Mouse (Mus musculus) stomach, embryonic 14.5 days (tissue): ENCODE data around the gene Thsd4. TPM values are rescaled to one million over a fixed set of nuclear protein-coding genes. Genes with fewer than 3 reads are reported as not detected.

Experiments
- ATAC-seq: fragments of 200-750 bp; cut with Nextera tagmentation; 2 replicates; pipeline ENCODE4 v1.8.0; 2017; ENCODE audit warnings: low read depth, moderate TSS enrichment; ENCODE audit not compliant: insufficient number of reproducible peaks, insufficient read depth, low FRiP score
- H3K27ac ChIP-seq: fragments of 300-500 bp; sonication (generic); 2 replicates; pipeline ENCODE4 v1.5.1; 2014; ENCODE audit warnings: mild to moderate bottlenecking, low read length, moderate library complexity, mixed read lengths
- H3K27me3 ChIP-seq: fragments of 300-500 bp; sonication (generic); 2 replicates; pipeline ENCODE4 v1.6.1; 2014; ENCODE audit warnings: low read length, control low read depth, mixed read lengths; ENCODE audit not compliant: control insufficient read depth, insufficient read depth
- H3K36me3 ChIP-seq: fragments of 300-500 bp; sonication (generic); 2 replicates; pipeline ENCODE4 v1.6.1; 2014; ENCODE audit warnings: mild to moderate bottlenecking, control low read depth, low read length, moderate library complexity, mixed read lengths; ENCODE audit not compliant: control insufficient read depth, insufficient read depth
- H3K4me1 ChIP-seq: fragments of 300-500 bp; sonication (generic); 2 replicates; pipeline ENCODE4 v1.6.1; 2014; ENCODE audit warnings: low read length, control low read depth, mixed read lengths; ENCODE audit not compliant: control insufficient read depth, insufficient read depth
- H3K4me2 ChIP-seq: fragments of 300-500 bp; sonication (generic); replicated peaks from 2 replicates; pipeline ENCODE4 v1.6.1; 2014; ENCODE audit warnings: low read depth, low read length, control low read depth
- H3K4me3 ChIP-seq: fragments of 300-500 bp; sonication (generic); 2 replicates; pipeline ENCODE4 v1.5.1; 2014; ENCODE audit warnings: low read depth, low read length, control low read depth
- H3K9ac ChIP-seq: fragments of 300-500 bp; sonication (generic); replicated peaks from 2 replicates; pipeline ENCODE4 v1.6.1; 2014; ENCODE audit warnings: low read depth, mild to moderate bottlenecking, control low read depth, low read length, moderate library complexity, mixed read lengths
- H3K9me3 ChIP-seq: fragments of 300-500 bp; sonication (generic); 2 replicates; pipeline ENCODE4 v1.6.1; 2016; ENCODE audit warnings: low read depth, low read length, control low read depth; ENCODE audit not compliant: control insufficient read depth
- WGBS: fragments of 180-500 bp; shearing (Covaris S2); extraction: QIAGEN DNeasy Blood & Tissue Kit; methylation state at CpG from one replicate; pipeline ENCODE4 v1.1.7; 2014; 5-methylcytosine and 5-hydroxymethylcytosine counted together
- polyA plus RNA-seq: library from polyadenylated mRNA; unstranded; fragments of >200 nt; fragmentation: Nextera tagmentation; extraction: Ambion mirVana; gene quantifications from 2 replicates; pipeline ENCODE4 v1.2.1, GENCODE M21; 2014

Thsd4 gene
- polyA plus RNA-seq, 1 experiment from 2014 or later: 27.2 TPM

- no peak for ATAC-seq
- H3K27ac ChIP-seq: peak overlapping the region; percentile 29; the same call in 1 of the 2 replicates
- H3K27me3 ChIP-seq: no peaks in the 10 kb centered on the region
- no peak overlapping the region for H3K9ac ChIP-seq
- peaks cover 22% of the 10 kb centered on the region for H3K4me1 ChIP-seq
- no peak overlapping the region for H3K4me3 ChIP-seq
- H3K4me2 ChIP-seq: no peak overlapping the region
- H3K9me3 ChIP-seq: no peaks in the 10 kb centered on the region
- no peaks in the 10 kb centered on the region for H3K36me3 ChIP-seq
- 63% methylated on average over 5 of the region's 5 CpGs for WGBS
Observed at GRCm38 (mm10) chr9:60456651-60457050, 65.2 kb downstream of the Thsd4 start.

DNA sequence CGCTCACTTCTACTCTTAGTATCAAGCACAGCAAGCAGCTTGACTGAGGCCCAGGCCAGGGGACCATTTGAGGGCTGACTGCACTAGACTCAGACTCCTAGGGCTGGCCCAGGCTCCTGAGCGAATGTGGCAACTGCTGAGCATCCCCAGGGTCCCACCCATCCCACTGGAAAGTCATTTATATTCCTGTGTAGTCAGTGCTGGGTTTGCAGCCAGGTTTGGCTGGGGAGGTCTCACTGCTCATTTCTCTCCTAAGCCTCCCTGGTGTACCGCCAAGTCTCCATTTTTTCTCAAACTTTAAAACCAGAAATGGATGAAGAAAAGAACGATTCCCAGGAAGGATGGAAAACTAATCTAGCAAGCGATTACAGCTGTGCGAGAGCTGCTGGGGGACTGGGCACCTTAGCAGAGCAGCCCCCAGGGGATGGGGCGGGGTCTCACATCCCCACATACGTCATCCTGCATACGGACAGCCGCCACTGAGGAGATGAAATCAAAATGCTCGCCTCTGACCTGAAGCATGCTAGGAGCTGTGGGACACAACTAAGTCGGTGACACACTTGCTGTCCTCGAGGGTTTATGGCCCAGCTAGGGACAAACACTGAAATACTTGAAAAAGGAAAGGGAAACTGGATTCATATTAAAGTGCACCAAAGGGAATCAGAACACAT lies 67.3 kb downstream of the Thsd4 start:
- peaks cover 22% of the 10 kb centered on the region for H3K4me1 ChIP-seq
- H3K36me3 ChIP-seq: no peaks in the 10 kb centered on the region
- no peak overlapping the region for H3K9ac ChIP-seq
- H3K27ac ChIP-seq: no peak overlapping the region; the same call in 1 of the 2 replicates
- no peak overlapping the region for H3K4me3 ChIP-seq
- ATAC-seq: no peak
- H3K27me3 ChIP-seq: no peaks in the 10 kb centered on the region
- no peaks in the 10 kb centered on the region for H3K9me3 ChIP-seq
- H3K4me2 ChIP-seq: no peak overlapping the region
- WGBS: 70% methylated on average over 13 of the region's 13 CpGs

- Histone ChIP-seq H3K27me3 (no peaks in the 10 kb centered on the region), H3K36me3 (no peaks in the 10 kb centered on the region), H3K27ac (no peak overlapping the region), H3K9me3 (no peaks in the 10 kb centered on the region), H3K4me1 (peaks cover 19% of the 10 kb centered on the region; the same call in 1 of the 2 replicates), H3K9ac (no peak overlapping the region), H3K4me3 (no peak overlapping the region), H3K4me2 (no peak overlapping the region)
- 79% methylated on average over 3 of the region's 3 CpGs for WGBS
- ATAC-seq: no peak
Observed at GRCm38 (mm10) chr9:60449498-60449897, 72.3 kb downstream of the Thsd4 start.

DNA sequence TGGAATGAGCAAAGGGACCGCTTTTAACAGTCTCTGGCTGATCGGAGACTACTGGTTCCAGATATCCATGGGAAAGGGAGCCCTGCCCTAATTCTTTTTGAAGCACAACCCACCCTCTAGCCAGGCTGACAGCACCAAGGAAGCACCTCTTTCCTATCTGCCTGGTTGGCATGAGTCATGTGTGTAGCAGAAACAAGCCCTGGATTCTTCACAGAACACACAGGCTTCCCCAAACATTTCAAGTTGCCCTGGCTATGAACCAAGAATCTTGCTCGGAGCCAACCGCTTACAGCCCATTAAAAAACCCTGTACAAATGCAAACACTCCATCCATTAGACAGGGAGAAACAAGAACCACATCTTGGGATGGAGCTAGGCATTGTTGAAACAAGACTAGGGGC lies 76.0 kb downstream of the Thsd4 start:
- Histone ChIP-seq H3K4me1 (peaks cover 14% of the 10 kb centered on the region; the same call in 1 of the 2 replicates), H3K4me2 (no peak overlapping the region), H3K9me3 (no peaks in the 10 kb centered on the region), H3K27ac (peak overlapping the region; percentile 44; the same call in 1 of the 2 replicates), H3K4me3 (no peak overlapping the region), H3K36me3 (no peaks in the 10 kb centered on the region), H3K9ac (no peak overlapping the region), H3K27me3 (no peaks in the 10 kb centered on the region)
- no peak for ATAC-seq
- WGBS: 44% methylated on average over 4 of the region's 4 CpGs

DNA sequence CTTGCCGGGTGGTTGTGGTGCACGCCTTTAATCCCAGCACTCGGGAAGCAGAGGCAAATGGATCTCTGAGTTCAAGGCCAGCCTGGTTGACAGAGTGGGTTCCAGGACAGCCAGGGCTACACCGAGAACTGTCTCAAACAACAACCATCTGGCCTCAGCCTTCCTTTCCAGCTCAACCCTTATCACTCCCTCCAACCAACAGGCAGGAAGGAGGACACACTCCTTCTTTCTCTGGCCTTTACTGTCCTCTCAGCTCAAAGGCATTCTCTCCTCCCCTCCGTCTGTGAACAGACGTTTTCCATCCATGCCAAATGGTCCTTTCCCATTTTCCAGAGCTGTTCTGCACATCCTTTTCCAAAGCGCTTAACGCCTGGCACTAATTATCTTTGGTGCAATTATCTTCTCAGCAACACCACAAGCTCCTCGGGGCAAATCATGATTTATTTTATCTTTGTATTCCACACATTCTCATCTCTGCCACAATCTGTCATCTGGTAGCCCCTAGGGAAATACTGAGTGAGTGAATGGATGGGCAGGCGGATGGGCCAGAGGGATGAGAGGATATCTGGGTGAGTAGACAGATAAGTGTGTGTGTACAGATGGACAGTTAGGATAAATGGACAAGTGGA lies 80.5 kb downstream of the Thsd4 start:
- WGBS: 72% methylated on average over 10 of the region's 10 CpGs

DNA sequence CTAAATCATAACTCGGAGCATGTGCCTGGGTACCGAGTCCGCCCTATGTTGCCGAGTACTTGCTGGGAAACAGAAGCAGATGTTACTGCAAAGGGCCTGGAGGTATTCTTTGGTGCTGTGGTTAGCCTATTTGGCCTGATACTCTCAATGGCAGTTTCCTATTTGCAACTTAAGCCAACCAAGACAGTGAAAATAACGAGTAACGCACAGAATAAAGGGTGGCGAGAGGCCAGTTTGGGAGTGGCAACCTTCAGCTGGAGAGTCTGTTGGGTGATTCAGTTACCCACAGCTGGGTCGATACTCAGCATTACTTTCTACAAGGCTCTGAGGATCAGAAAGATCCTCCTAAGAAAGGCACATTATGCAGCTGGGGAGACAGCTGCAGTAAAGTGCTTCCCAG lies 81.3 kb downstream of the Thsd4 start:
- H3K27ac ChIP-seq: no peak overlapping the region
- ATAC-seq: no peak
- H3K4me2 ChIP-seq: no peak overlapping the region
- no peaks in the 10 kb centered on the region for H3K9me3 ChIP-seq
- no peak overlapping the region for H3K4me3 ChIP-seq
- H3K9ac ChIP-seq: no peak overlapping the region
- peaks cover 7% of the 10 kb centered on the region; the same call in 1 of the 2 replicates for H3K4me1 ChIP-seq
- no peaks in the 10 kb centered on the region for H3K36me3 ChIP-seq
- no peaks in the 10 kb centered on the region for H3K27me3 ChIP-seq
- 75% methylated on average over 8 of the region's 8 CpGs for WGBS

More for the DNA sequence above, 80.5 kb downstream of the Thsd4 start:
- H3K27me3 ChIP-seq: no peaks in the 10 kb centered on the region
- no peak for ATAC-seq
- H3K27ac ChIP-seq: no peak overlapping the region
- no peak overlapping the region for H3K4me2 ChIP-seq
- H3K9me3 ChIP-seq: no peaks in the 10 kb centered on the region
- H3K4me1 ChIP-seq: peaks cover 14% of the 10 kb centered on the region; the same call in 1 of the 2 replicates
- H3K4me3 ChIP-seq: no peak overlapping the region
- no peaks in the 10 kb centered on the region for H3K36me3 ChIP-seq
- no peak overlapping the region for H3K9ac ChIP-seq

DNA sequence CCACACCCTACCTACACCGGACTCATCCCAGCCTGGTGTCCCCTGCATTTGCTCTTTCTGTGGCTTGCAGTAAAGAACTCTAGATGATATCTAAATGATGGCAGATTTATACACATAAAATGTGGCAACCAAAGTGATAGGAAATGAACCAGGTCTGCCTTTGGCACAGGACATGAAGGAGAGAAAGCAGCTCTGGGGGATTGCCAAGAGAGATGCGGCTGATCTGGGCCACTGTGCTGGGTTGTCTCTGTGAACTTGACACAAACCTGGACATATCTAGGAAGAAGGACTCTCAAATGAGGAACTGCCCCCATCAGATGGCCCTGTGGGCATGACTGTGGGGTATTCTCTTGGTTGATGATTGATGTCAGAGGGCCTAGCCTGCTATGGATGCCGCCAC lies 85.6 kb downstream of the Thsd4 start:
- no peaks in the 10 kb centered on the region for H3K4me1 ChIP-seq
- no peak overlapping the region for H3K4me2 ChIP-seq
- no peak overlapping the region for H3K4me3 ChIP-seq
- no peak overlapping the region for H3K9ac ChIP-seq
- no peaks in the 10 kb centered on the region for H3K9me3 ChIP-seq
- WGBS: 85% methylated on average over 3 of the region's 3 CpGs
- no peak for ATAC-seq
- H3K27me3 ChIP-seq: no peaks in the 10 kb centered on the region
- H3K27ac ChIP-seq: no peak overlapping the region
- H3K36me3 ChIP-seq: no peaks in the 10 kb centered on the region

DNA sequence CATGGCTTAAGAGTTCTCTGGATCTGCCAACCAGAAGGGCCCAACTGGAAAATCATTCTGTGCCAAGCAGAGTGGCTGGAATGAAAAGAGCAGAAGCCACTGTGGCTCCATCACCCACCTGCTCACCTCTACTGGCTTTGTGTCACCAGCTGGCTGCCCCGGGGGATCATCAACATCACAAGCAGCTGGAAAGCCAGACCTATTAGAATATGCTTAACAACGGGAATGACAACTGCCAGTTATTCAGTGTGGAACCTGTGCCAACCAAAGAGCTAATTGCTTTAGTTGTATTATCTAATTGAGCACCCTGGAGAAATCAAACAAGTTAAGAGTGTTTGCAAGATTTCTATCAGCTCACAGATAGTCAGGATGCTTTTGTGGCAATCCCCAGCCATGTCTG lies 87.8 kb downstream of the Thsd4 start:
- H3K27me3 ChIP-seq: no peaks in the 10 kb centered on the region
- H3K4me1 ChIP-seq: no peaks in the 10 kb centered on the region
- no peak overlapping the region for H3K9ac ChIP-seq
- H3K36me3 ChIP-seq: no peaks in the 10 kb centered on the region
- ATAC-seq: no peak
- H3K4me3 ChIP-seq: no peak overlapping the region
- 58% methylated on average over 2 of the region's 2 CpGs for WGBS
- no peak overlapping the region for H3K4me2 ChIP-seq
- H3K9me3 ChIP-seq: no peaks in the 10 kb centered on the region
- no peak overlapping the region for H3K27ac ChIP-seq
